Mouse (Mus musculus) limb, embryonic 11.5 days (tissue): ENCODE results near the gene Plk5. TPM values are rescaled to one million over a fixed set of nuclear protein-coding genes. Genes with fewer than 3 reads are reported as not detected.

Experiments
- ATAC-seq: fragments of 200-750 bp; cut with Nextera tagmentation; 2 replicates; pipeline ENCODE4 v1.8.0; 2017; ENCODE audit warnings: low read depth; ENCODE audit not compliant: insufficient number of reproducible peaks, low FRiP score, low TSS enrichment
- DNase-seq: peaks from one replicate; pipeline ENCODE4 v3.0.0-alpha.2; 2015; ENCODE audit warnings: low spot score
- H3K27ac ChIP-seq: fragments of 300-500 bp; sonication (generic); replicated peaks from 2 replicates; pipeline ENCODE4 v1.5.1; 2014; ENCODE audit warnings: low read depth, mild to moderate bottlenecking, low read length
- H3K27me3 ChIP-seq: fragments of 300-500 bp; sonication (generic); 2 replicates; pipeline ENCODE4 v1.6.1; 2014; ENCODE audit warnings: mild to moderate bottlenecking, low read length, mixed read lengths; ENCODE audit not compliant: control insufficient read depth, insufficient read depth
- H3K36me3 ChIP-seq: fragments of 300-500 bp; sonication (generic); 2 replicates; pipeline ENCODE4 v1.6.1; 2014; ENCODE audit warnings: mild to moderate bottlenecking, low read length, moderate library complexity, mixed read lengths; ENCODE audit not compliant: control insufficient read depth, insufficient read depth
- H3K4me1 ChIP-seq: fragments of 300-500 bp; sonication (generic); 2 replicates; pipeline ENCODE4 v1.6.1; 2014; ENCODE audit warnings: low read length, mixed read lengths; ENCODE audit not compliant: control insufficient read depth, insufficient read depth
- H3K4me2 ChIP-seq: fragments of 300-500 bp; sonication (generic); 2 replicates; pipeline ENCODE4 v1.6.1; 2014; ENCODE audit warnings: low read depth, mild to moderate bottlenecking, moderate library complexity; ENCODE audit not compliant: severe bottlenecking
- H3K4me3 ChIP-seq: fragments of 300-500 bp; sonication (generic); 2 replicates; pipeline ENCODE4 v1.5.1; 2014; ENCODE audit warnings: low read depth, low read length
- H3K9ac ChIP-seq: fragments of 300-500 bp; sonication (generic); 2 replicates; pipeline ENCODE4 v1.6.1; 2014; ENCODE audit warnings: mild to moderate bottlenecking, low read length
- H3K9me3 ChIP-seq: fragments of 300-500 bp; sonication (generic); 2 replicates; pipeline ENCODE4 v1.6.1; 2016; ENCODE audit warnings: low read length; ENCODE audit not compliant: control insufficient read depth
- WGBS: fragments of 180-500 bp; shearing (Covaris S2); extraction: QIAGEN DNeasy Blood & Tissue Kit; methylation state at CpG from one replicate; pipeline ENCODE4 v1.1.7; 2014; 5-methylcytosine and 5-hydroxymethylcytosine counted together
- polyA plus RNA-seq: library from polyadenylated mRNA; unstranded; fragments of >200 nt; fragmentation: Nextera tagmentation; extraction: Ambion mirVana; gene quantifications from 2 replicates; pipeline ENCODE4 v1.2.1, GENCODE M21; 2014

Gene Plk5
- polyA plus RNA-seq, 1 experiment from 2014 or later, result 0.49 TPM

DNA sequence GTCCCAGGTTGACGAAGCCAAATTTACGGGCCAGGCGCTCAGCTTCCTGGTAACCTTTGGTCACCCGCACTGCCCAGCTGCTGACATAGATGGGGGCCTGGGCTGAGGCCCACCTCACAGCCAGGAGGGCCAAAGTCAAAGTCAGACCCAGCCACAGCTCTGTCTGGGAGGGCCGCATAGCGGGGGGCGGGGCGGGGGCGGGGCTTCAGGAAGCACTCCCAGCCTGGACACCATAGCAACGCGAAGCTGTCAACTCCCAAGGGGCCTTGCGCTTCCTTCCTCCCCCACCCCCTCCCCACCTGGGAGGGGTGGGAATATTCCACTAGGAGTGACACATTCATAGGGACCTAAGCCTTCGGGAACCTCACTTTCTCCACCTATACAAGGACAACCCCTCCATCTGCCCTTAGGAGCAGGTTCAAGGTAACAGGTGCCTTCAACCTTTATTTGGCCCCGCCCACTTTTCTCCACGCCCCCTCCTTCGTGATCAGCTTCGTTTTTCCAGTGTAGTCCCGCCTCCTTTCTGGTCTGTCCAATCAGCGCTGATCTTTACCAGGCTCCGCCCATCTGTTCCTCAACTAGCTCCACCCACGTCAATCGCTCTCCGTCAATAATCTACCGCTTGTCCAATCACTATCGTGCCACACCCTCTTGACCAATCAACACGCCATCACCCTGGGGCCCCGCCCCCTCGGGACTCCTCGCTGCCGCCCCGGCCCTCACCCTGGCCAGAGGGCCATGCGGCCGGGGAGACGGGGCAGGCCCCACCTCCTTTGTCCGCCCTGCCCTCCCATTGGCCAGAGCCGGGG lies 26.8 kb upstream of the Plk5 start, which contains the start of the genes Pcsk4 and Reep6:
Gene Pcsk4 (minus strand): TSS at position 226 of the 809 bp plus-strand sequence.
Gene Reep6 (plus strand): TSS at position 681 of the 809 bp plus-strand sequence.
- peak; percentile 90 for ATAC-seq
- Histone ChIP-seq H3K27ac (no peak within 1 kb of the TSS), H3K36me3 (no peaks in the 10 kb centered on the region), H3K4me2 (peak within 1 kb of the TSS; percentile 88), H3K27me3 (peaks cover 3% of the 10 kb centered on the region; the same call in 1 of the 2 replicates), H3K9me3 (no peaks in the 10 kb centered on the region), H3K4me1 (peaks cover 13% of the 10 kb centered on the region), H3K4me3 (peak within 1 kb of the TSS; percentile 42), H3K9ac (peak within 1 kb of the TSS; percentile 50; the same call in 1 of the 2 replicates)
- peak; percentile 95 for DNase-seq
- 5% methylated on average over 36 of the region's 36 CpGs for WGBS

DNA sequence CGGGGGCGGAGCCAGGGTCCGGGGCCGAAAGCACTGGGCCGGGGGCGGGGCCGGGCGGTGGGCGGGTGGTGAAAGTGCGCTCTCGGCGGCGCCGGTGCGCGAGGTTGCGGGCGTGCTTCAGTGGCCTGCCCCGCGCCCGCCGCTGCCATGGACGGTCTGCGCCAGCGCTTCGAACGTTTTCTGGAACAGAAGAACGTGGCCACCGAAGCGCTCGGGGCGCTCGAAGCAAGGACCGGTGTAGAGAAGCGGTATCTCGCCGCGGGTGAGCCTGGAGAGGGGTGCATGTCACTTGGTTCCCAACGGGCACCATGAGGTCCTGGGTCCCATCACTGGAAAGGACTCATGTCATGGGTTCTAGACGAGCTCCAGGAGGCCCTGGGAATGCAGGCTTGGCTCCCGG lies 26.2 kb upstream of the Plk5 start:
- H3K27me3 ChIP-seq, result peaks cover 3% of the 10 kb centered on the region; the same call in 1 of the 2 replicates
- no peak overlapping the region for H3K27ac ChIP-seq
- ATAC-seq (no peak), DNase-seq (no peak)
- WGBS, result 1% methylated on average over 39 of the region's 41 CpGs
- peak overlapping the region; percentile 88 for H3K4me2 ChIP-seq
- peak overlapping the region; percentile 42 for H3K4me3 ChIP-seq
- peak overlapping the region; percentile 50; the same call in 1 of the 2 replicates for H3K9ac ChIP-seq
- H3K4me1 ChIP-seq, result peaks cover 13% of the 10 kb centered on the region
- H3K36me3 ChIP-seq, result no peaks in the 10 kb centered on the region
- no peaks in the 10 kb centered on the region for H3K9me3 ChIP-seq

DNA sequence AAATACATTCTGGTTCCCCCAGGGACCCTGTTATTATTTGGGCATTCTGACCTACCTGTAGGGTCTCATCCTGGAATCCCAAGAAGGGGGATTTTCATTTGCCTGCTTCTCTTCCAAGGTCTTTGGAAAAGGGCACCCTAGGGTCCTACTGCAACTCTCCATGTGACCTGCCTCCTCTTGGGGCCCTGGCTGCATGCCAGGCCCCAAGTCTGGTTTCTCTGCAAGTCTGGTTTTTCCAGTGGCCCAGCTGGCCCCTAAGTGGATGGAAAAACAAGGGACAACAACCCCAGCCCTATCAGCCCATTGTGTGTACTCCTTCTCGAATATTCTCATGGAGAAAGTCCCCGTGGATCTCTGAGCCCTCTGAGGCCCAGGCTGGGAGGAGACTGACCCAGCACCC lies 25.4 kb upstream of the Plk5 start:
- Histone ChIP-seq H3K4me1 (peaks cover 13% of the 10 kb centered on the region), H3K27ac (no peak overlapping the region), H3K9ac (0 out of 2 replicates have a peak overlapping the region, but pooled peaks have one; percentile 50), H3K27me3 (peaks cover 3% of the 10 kb centered on the region; the same call in 1 of the 2 replicates), H3K9me3 (no peaks in the 10 kb centered on the region), H3K4me3 (no peak overlapping the region; the same call in 1 of the 2 replicates), H3K4me2 (no peak overlapping the region; the same call in 1 of the 2 replicates), H3K36me3 (no peaks in the 10 kb centered on the region)
- 77% methylated on average over 2 of the region's 2 CpGs for WGBS
- ATAC-seq (no peak), DNase-seq (no peak)

DNA sequence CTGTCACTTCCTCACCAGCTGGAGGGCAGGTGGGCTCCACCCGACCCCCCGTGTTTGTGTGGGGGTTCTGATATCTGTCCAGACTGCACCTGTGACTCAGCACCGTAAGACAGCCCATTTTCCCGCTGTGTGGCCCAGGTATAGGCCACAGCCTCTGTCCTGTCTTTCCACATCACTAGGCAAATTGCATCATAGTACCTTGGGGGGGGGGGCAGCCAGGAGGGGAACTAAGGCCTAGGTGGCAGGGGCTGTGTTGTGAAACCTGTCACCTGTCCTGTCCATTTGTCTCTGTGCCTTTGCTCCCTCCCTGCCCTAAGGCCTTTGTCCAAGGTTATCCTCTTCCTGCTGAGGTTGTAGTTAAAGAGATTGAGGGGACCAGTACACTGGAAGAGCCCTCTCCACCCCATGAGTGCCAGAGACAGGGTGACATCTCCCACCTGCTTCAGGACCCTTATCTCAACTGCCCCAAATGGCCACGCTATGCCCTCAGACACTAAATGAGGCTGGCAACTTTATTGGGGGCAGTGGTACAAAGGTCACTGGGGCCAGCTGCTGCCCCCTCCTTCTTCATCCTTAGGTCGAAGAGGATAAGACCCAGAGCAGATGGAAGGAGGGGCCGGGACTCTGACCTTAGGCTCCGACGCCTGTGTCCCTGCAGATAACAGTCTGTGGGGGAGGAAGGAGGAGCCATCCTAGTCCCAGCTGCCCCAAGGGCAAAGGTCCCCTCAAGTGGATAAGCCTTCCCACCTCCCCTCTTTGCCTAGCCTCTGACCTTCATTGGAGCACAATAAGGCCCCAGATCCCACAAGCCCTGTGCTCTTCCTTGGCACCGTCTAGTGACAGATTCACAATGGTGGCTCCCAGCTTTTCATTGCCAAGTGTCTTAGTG lies 24.4 kb upstream of the Plk5 start:
- peaks cover 13% of the 10 kb centered on the region for H3K4me1 ChIP-seq
- H3K9ac ChIP-seq, result no peak overlapping the region
- no peak overlapping the region for H3K4me3 ChIP-seq
- H3K27me3 ChIP-seq, result peaks cover 3% of the 10 kb centered on the region; the same call in 1 of the 2 replicates
- H3K4me2 ChIP-seq, result no peak overlapping the region; the same call in 1 of the 2 replicates
- 53% methylated on average over 10 of the region's 10 CpGs for WGBS
- no peaks in the 10 kb centered on the region for H3K9me3 ChIP-seq
- ATAC-seq, result no peak
- H3K36me3 ChIP-seq, result no peaks in the 10 kb centered on the region
- H3K27ac ChIP-seq, result no peak overlapping the region
- DNase-seq, result no peak

DNA sequence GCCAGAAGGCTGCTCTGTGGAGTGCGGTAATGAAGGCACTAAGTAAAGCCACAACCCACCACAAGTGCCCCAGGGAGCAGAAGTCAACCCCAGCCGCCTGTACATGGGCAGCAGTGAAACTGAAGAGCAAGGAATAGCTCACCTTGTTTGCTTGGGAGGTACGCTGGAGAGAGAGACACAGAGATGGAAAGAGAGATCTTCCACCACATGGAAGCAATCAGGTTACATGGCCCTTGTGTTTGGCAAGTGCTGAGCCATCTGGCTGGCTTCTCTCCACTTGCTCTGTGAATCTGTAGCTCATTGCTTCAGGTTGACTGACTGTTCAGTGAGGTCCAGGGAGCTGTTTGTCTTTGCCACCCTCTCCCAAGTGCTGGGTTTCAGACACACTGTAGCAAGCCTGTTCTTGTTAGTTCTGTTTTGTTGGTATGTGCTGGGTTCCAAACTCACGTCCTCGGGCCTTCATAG lies 23.7 kb upstream of the Plk5 start:
- Histone ChIP-seq H3K36me3 (no peaks in the 10 kb centered on the region), H3K4me3 (no peak overlapping the region), H3K9me3 (no peaks in the 10 kb centered on the region), H3K4me1 (peaks cover 13% of the 10 kb centered on the region), H3K27ac (no peak overlapping the region), H3K27me3 (peaks cover 3% of the 10 kb centered on the region; the same call in 1 of the 2 replicates), H3K4me2 (no peak overlapping the region; the same call in 1 of the 2 replicates), H3K9ac (no peak overlapping the region)
- no peak for DNase-seq
- 81% methylated on average over 5 of the region's 5 CpGs for WGBS
- ATAC-seq, result no peak

DNA sequence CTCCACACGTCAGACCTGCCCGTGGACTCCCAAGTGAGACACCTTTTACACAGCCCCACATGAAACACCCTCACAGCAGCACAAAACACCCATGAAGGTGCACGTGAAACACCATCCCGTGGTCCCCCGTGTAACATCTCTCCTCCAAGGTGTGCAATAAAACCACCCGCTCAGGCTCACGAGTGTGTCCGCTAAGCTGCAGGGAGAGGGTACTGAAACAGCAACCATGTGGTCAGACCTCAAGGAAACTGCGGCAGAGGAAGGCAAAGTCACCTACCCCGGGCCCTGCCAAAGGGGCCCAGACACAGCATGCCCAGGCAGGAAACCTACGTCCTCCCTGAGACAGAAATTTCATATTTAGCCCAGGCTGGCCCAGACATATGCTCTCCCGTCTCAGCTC lies 20.0 kb upstream of the Plk5 start:
- Histone ChIP-seq H3K36me3 (no peaks in the 10 kb centered on the region), H3K27me3 (peaks cover 12% of the 10 kb centered on the region), H3K4me3 (no peak overlapping the region), H3K4me2 (no peak overlapping the region), H3K4me1 (no peaks in the 10 kb centered on the region), H3K9ac (no peak overlapping the region), H3K9me3 (no peaks in the 10 kb centered on the region), H3K27ac (no peak overlapping the region)
- no peak for DNase-seq
- 79% methylated on average over 12 of the region's 12 CpGs for WGBS
- no peak for ATAC-seq

DNA sequence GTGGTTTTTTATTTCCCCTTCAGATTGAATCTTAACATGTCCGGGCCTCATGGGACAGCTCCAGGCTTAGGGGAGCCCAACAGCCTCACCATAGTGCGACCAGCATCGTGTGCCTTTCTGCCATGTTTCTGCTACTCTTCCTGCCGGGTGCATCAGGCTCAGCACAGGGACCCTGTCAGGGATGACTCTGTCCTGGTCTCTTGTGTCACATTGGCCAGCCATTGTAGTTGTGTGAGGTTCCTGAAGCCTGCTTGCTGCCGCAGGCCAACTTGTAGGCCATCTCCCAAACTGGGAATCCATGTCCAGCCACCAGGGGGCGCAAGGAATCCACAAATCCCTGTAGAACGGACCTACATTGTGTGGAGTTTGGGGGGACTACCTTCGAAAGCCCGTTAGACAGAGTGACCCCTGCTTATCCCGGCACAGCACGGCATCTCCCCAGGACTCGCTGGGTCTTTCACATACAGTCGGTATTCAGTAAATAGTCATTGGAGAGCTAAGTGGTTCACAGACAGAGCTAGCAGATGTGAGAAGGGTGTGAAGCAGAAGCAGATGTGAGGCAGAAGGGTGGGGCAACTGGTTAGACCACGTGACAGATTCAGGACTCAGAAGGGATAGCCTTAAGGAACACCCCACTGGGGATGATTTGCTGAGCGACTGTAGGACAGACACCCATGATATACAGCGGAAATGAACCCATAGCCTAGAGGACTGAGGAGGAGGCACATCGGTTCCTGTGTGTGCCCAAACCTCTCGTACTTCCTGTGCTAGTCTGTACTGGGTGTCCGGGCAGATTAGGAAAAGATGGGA lies 16.1 kb upstream of the Plk5 start:
- DNase-seq (peak; percentile 92), ATAC-seq (no peak)
- Histone ChIP-seq H3K36me3 (no peaks in the 10 kb centered on the region), H3K27me3 (peaks cover 51% of the 10 kb centered on the region), H3K4me2 (no peak overlapping the region), H3K4me3 (no peak overlapping the region), H3K4me1 (peaks cover 7% of the 10 kb centered on the region), H3K9me3 (no peaks in the 10 kb centered on the region), H3K27ac (no peak overlapping the region), H3K9ac (no peak overlapping the region)
- 23% methylated on average over 19 of the region's 19 CpGs for WGBS
